Comparison of ENCODE assay signal across 8 mouse cellular contexts in the genomic region with DNA sequence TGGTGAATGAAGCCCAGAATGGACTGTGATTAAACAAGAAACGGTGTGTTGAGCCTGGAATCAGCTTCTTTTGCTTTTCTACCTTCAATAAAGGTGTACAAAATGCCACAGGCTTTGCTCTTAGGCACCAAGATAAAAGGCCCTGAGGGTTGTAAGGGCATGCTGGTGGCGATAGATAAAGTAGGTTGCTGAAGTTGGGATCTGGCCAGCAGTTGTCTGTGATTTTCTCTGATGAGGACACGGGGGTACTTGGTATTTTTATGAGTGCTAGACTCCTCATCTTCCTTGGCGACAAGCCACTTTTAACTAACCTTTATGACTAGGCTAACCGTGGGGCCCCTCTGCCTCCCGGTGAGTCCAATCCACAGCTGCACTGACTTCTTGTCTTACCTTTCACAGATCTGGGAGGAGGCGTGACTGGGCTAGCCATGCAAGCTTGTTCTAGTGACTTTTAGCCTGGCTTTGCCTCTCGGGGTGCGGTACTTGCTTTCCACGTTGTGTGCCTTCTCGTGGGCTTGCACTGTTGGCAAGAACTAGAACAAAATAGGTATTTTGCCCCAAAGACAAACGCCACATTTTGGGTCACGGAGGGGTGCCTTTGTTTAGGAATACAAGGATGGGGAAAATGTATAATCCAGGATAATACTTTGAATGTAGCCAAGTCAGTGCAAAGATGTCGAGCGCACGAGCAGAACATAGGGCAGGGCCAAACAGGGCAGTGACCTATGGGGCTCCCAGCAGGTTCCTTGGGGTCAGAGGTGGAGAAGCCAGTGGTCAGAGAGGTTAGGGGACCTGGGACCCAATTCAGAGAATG. TPM values are rescaled to one million over a fixed set of nuclear protein-coding genes. Genes with fewer than 3 reads are reported as not detected.
DNase-seq lines count a peak whose midpoint lies in the region; ATAC-seq and TF ChIP-seq lines count a peak whose summit lies in the region.

No protein-coding gene starts in this region.

- peak overlapping the region; percentile 98 for H3K4me2 ChIP-seq in kidney, embryonic 16.5 days (replicated peaks; ENCODE audit: low read depth, low read length)
- H3K4me2 ChIP-seq in forebrain, postnatal 0 days (ENCODE audit: low read depth): peak overlapping the region; percentile 96
- H3K4me2 ChIP-seq in midbrain, embryonic 12.5 days (replicated peaks): peak overlapping the region; percentile 91

- H3K4me3 ChIP-seq in kidney, embryonic 16.5 days (ENCODE audit: low read length): peak overlapping the region; percentile 68
- peak overlapping the region; percentile 90 for H3K4me3 ChIP-seq in brown adipose tissue, adult 24 weeks (ENCODE audit: insufficient read depth, low read depth, low read length)
- H3K4me3 ChIP-seq in forebrain, postnatal 0 days (ENCODE audit: low read depth, low read length): peak overlapping the region; percentile 85
- peak overlapping the region; percentile 81 for H3K4me3 ChIP-seq in midbrain, embryonic 12.5 days

- 19% methylated on average over 16 of the region's 16 CpGs for WGBS in kidney, embryonic 16.5 days
- WGBS in forebrain, postnatal 0 days: 31% methylated on average over 16 of the region's 16 CpGs
- 27% methylated on average over 16 of the region's 16 CpGs for WGBS in midbrain, embryonic 12.5 days

- no peak for TF ChIP-seq CTCF in forebrain, postnatal 0 days (IDR thresholded peaks at IDR 0.05; ENCODE audit: low read depth)

- H3K4me1 ChIP-seq in kidney, embryonic 16.5 days (ENCODE audit: insufficient read depth, low read length): peaks cover 44% of the 10 kb centered on the region
- peaks cover 3% of the 10 kb centered on the region for H3K4me1 ChIP-seq in brown adipose tissue, adult 24 weeks (ENCODE audit: control insufficient read depth, insufficient read depth, insufficient read length, low read length)
- H3K4me1 ChIP-seq in forebrain, postnatal 0 days (ENCODE audit: insufficient read depth): peaks cover 22% of the 10 kb centered on the region
- H3K4me1 ChIP-seq in midbrain, embryonic 12.5 days: peaks cover 46% of the 10 kb centered on the region

- H3K9me3 ChIP-seq in kidney, embryonic 16.5 days (ENCODE audit: low read length): no peaks in the 10 kb centered on the region
- no peaks in the 10 kb centered on the region for H3K9me3 ChIP-seq in forebrain, postnatal 0 days (ENCODE audit: low read length)
- H3K9me3 ChIP-seq in midbrain, embryonic 12.5 days: no peaks in the 10 kb centered on the region

- peak overlapping the region; percentile 83 for H3K9ac ChIP-seq in kidney, embryonic 16.5 days (replicated peaks; ENCODE audit: low read length)
- H3K9ac ChIP-seq in forebrain, postnatal 0 days: peak overlapping the region; percentile 80
- H3K9ac ChIP-seq in midbrain, embryonic 12.5 days (replicated peaks): peak overlapping the region; percentile 82; the same call in 1 of the 2 replicates

- peak; percentile 20 for ATAC-seq in kidney, embryonic 16.5 days (ENCODE audit: low FRiP score, low TSS enrichment)
- no peak for ATAC-seq in forebrain, postnatal 0 days
- ATAC-seq in midbrain, embryonic 12.5 days (ENCODE audit: low FRiP score, low read depth): no peak; the same call in 1 of the 2 replicates
- ATAC-seq in frontal cortex, adult (ENCODE audit: low TSS enrichment): no peak

- H3K27ac ChIP-seq in kidney, embryonic 16.5 days (ENCODE audit: low read length): peak overlapping the region; percentile 5; the same call in 1 of the 2 replicates
- H3K27ac ChIP-seq in brown adipose tissue, adult 24 weeks (replicated peaks; ENCODE audit: low read depth, low read length): no peak overlapping the region
- no peak overlapping the region for H3K27ac ChIP-seq in forebrain, postnatal 0 days (ENCODE audit: low read depth, low read length)
- no peak overlapping the region for H3K27ac ChIP-seq in midbrain, embryonic 12.5 days (replicated peaks)

- H3K27me3 ChIP-seq in kidney, embryonic 16.5 days (ENCODE audit: insufficient read depth, low read length): no peaks in the 10 kb centered on the region
- no peaks in the 10 kb centered on the region for H3K27me3 ChIP-seq in forebrain, postnatal 0 days (ENCODE audit: insufficient read depth, low read length)
- peaks cover 30% of the 10 kb centered on the region for H3K27me3 ChIP-seq in midbrain, embryonic 12.5 days

- H3K36me3 ChIP-seq in kidney, embryonic 16.5 days (ENCODE audit: insufficient read depth, low read length): peaks cover 18% of the 10 kb centered on the region
- no peaks in the 10 kb centered on the region for H3K36me3 ChIP-seq in forebrain, postnatal 0 days (ENCODE audit: insufficient read depth)
- no peaks in the 10 kb centered on the region for H3K36me3 ChIP-seq in midbrain, embryonic 12.5 days

- DNase-seq in kidney, adult 11 months: no peak
- no peak for DNase-seq in forebrain, postnatal 0 days
- no peak for DNase-seq in B cell, adult 2 months
- DNase-seq in embryo, embryonic 9.5 days (ENCODE audit: extremely low spot score): no peak

RNA-seq across cellular contexts. Expression of a gene that starts 0.9 kb away (rescaled TPM):
- 75.1 and 78.0 TPM in 2 replicates for polyA plus RNA-seq in kidney, embryonic 16.5 days (2015; fragmentation: Nextera tagmentation; extraction: Ambion mirVana)
- 1.1 and 1.7 TPM in 2 replicates for polyA plus RNA-seq in brown adipose tissue, adult 24 weeks (2012; ENCODE audit: insufficient read depth, insufficient read length, missing spikeins)
- 7.7 and 8.4 TPM in 2 replicates for total RNA-seq in forebrain, postnatal 0 days (2014; rRNA removed)
- 37.3 and 43.5 TPM in 2 replicates for polyA plus RNA-seq in forebrain, postnatal 0 days (2015; fragmentation: Nextera tagmentation; extraction: Ambion mirVana)
- 26.5 and 31.3 TPM in 2 replicates for polyA plus RNA-seq in midbrain, embryonic 12.5 days (2016; fragmentation: Nextera tagmentation; extraction: Ambion mirVana)

Comparison
In these comparisons a context has a peak if more than half of its experiments do, and no peak if none do; other contexts are left out.
1. RNA of a gene that starts 0.9 kb away (polyA plus RNA-seq): 75.1 to 78.0 TPM in kidney, embryonic 16.5 days, 37.3 to 43.5 TPM in forebrain, postnatal 0 days and 26.5 to 31.3 TPM in midbrain, embryonic 12.5 days; 1.1 to 1.7 TPM in brown adipose tissue, adult 24 weeks; every median in the first group is over 10 times any median in the second.
2. Peak in every context shown above with its lines, with median percentiles within 50 percentile points of each other: H3K4me2 ChIP-seq, H3K4me3 ChIP-seq and H3K9ac ChIP-seq.